Mouse (Mus musculus): ENCODE measurements at regions not wholly inside any gene's neighbourhood (a gene's known extent, or its start where the extent isn't known, plus 50 kb on each side); places are given as distances from the start of the nearest gene placed in this dataset.

GRCm38 (mm10) chr7:68667790-68668732 is 81.0 kb downstream of the Arrdc4 start:
- no peaks in the 10 kb centered on the region for H3K4me1 ChIP-seq (ENCODE audit: control insufficient read depth in 2 of 2, insufficient read depth in 2 of 2, low read length in 2 of 2, poor library complexity in 1 of 2)
- H3K9ac ChIP-seq (ENCODE audit: insufficient read depth, low read depth, low read length, poor library complexity, severe bottlenecking): no peak overlapping the region
- in situ Hi-C loops (cut with MboI; ENCODE audit: low sequenced_read_pairs in 2 of 2, unreplicated experiment in 2 of 2): no loop called here
- TF ChIP-seq ZC3H11A (IDR thresholded peaks at IDR 0.05; ENCODE audit: borderline replicate concordance, low read depth, low read length): no peak
- TF ChIP-seq CHD2 (IDR thresholded peaks at IDR 0.05; ENCODE audit: low read depth, low read length): no peak
- TF ChIP-seq HCFC1 (IDR thresholded peaks at IDR 0.05; ENCODE audit: borderline replicate concordance, insufficient read depth, low read length): no peak
- no peak for TF ChIP-seq MAFK (IDR thresholded peaks at IDR 0.05; ENCODE audit: insufficient read depth, low read depth, low read length)
- TF ChIP-seq ZNF384 (IDR thresholded peaks at IDR 0.05; ENCODE audit: low read depth, low read length): no peak
- no peaks in the 10 kb centered on the region for H3K9me3 ChIP-seq (ENCODE audit: control insufficient read depth, insufficient read depth, low read depth, low read length)
- H3K4me3 ChIP-seq (ENCODE audit: insufficient read depth in 1 of 2, low read depth in 1 of 2, low read length in 2 of 2, poor library complexity in 1 of 2, severe bottlenecking in 1 of 2): no peak overlapping the region
- no peak overlapping the region for H3K27ac ChIP-seq (ENCODE audit: insufficient read depth, low read depth, low read length, poor library complexity, severe bottlenecking)
- DNase-seq (ENCODE audit: low read depth, low spot score): no peak
- H3K36me3 ChIP-seq (ENCODE audit: control insufficient read depth, insufficient read depth, low read length, poor library complexity, severe bottlenecking): no peaks in the 10 kb centered on the region

GRCm38 (mm10) chr7:68667215-68667614 is 81.8 kb downstream of the Arrdc4 start:
- TF ChIP-seq HCFC1 (IDR thresholded peaks at IDR 0.05; ENCODE audit: borderline replicate concordance, insufficient read depth, low read length) (no peak), MAFK (IDR thresholded peaks at IDR 0.05; ENCODE audit: insufficient read depth, low read depth, low read length) (no peak), CHD2 (IDR thresholded peaks at IDR 0.05; ENCODE audit: low read depth, low read length) (no peak), ZC3H11A (IDR thresholded peaks at IDR 0.05; ENCODE audit: borderline replicate concordance, low read depth, low read length) (no peak), ZNF384 (IDR thresholded peaks at IDR 0.05; ENCODE audit: low read depth, low read length) (no peak)
- no peaks in the 10 kb centered on the region for H3K36me3 ChIP-seq (ENCODE audit: control insufficient read depth, insufficient read depth, low read length, poor library complexity, severe bottlenecking)
- in situ Hi-C loops (cut with MboI; ENCODE audit: low sequenced_read_pairs in 2 of 2, unreplicated experiment in 2 of 2): no loop called here
- no peak overlapping the region for H3K27ac ChIP-seq (ENCODE audit: insufficient read depth, low read depth, low read length, poor library complexity, severe bottlenecking)
- H3K4me3 ChIP-seq (ENCODE audit: insufficient read depth in 1 of 2, low read depth in 1 of 2, low read length in 2 of 2, poor library complexity in 1 of 2, severe bottlenecking in 1 of 2): no peak overlapping the region
- no peaks in the 10 kb centered on the region for H3K4me1 ChIP-seq (ENCODE audit: control insufficient read depth in 2 of 2, insufficient read depth in 2 of 2, low read length in 2 of 2, poor library complexity in 1 of 2)
- peak; percentile 17 for DNase-seq (ENCODE audit: low read depth, low spot score)
- H3K9me3 ChIP-seq (ENCODE audit: control insufficient read depth, insufficient read depth, low read depth, low read length): no peaks in the 10 kb centered on the region
- no peak overlapping the region for H3K9ac ChIP-seq (ENCODE audit: insufficient read depth, low read depth, low read length, poor library complexity, severe bottlenecking)

- Histone ChIP-seq H3K9ac (ENCODE audit: insufficient read depth, low read depth, low read length, poor library complexity, severe bottlenecking) (no peak overlapping the region), H3K36me3 (ENCODE audit: control insufficient read depth, insufficient read depth, low read length, poor library complexity, severe bottlenecking) (no peaks in the 10 kb centered on the region), H3K4me3 (ENCODE audit: insufficient read depth in 1 of 2, low read depth in 1 of 2, low read length in 2 of 2, poor library complexity in 1 of 2, severe bottlenecking in 1 of 2) (no peak overlapping the region), H3K27ac (ENCODE audit: insufficient read depth, low read depth, low read length, poor library complexity, severe bottlenecking) (no peak overlapping the region), H3K9me3 (ENCODE audit: control insufficient read depth, insufficient read depth, low read depth, low read length) (no peaks in the 10 kb centered on the region), H3K4me1 (ENCODE audit: control insufficient read depth in 2 of 2, insufficient read depth in 2 of 2, low read length in 2 of 2, poor library complexity in 1 of 2) (no peaks in the 10 kb centered on the region)
- no peak for DNase-seq (ENCODE audit: low read depth, low spot score)
- no peak for TF ChIP-seq CHD2 (IDR thresholded peaks at IDR 0.05; ENCODE audit: low read depth, low read length)
- TF ChIP-seq ZC3H11A (IDR thresholded peaks at IDR 0.05; ENCODE audit: borderline replicate concordance, low read depth, low read length): no peak
- TF ChIP-seq ZNF384 (IDR thresholded peaks at IDR 0.05; ENCODE audit: low read depth, low read length): no peak
- TF ChIP-seq HCFC1 (IDR thresholded peaks at IDR 0.05; ENCODE audit: borderline replicate concordance, insufficient read depth, low read length): no peak
- no peak for TF ChIP-seq MAFK (IDR thresholded peaks at IDR 0.05; ENCODE audit: insufficient read depth, low read depth, low read length)
- in situ Hi-C loops (cut with MboI; ENCODE audit: low sequenced_read_pairs in 2 of 2, unreplicated experiment in 2 of 2): no loop called here
Observed at GRCm38 (mm10) chr7:68656354-68656753, 92.7 kb downstream of the Arrdc4 start.

GRCm38 (mm10) chr7:68653534-68653933 is 95.5 kb downstream of the Arrdc4 start:
- DNase-seq (ENCODE audit: low read depth, low spot score): no peak
- Histone ChIP-seq H3K9ac (ENCODE audit: insufficient read depth, low read depth, low read length, poor library complexity, severe bottlenecking) (no peak overlapping the region), H3K27ac (ENCODE audit: insufficient read depth, low read depth, low read length, poor library complexity, severe bottlenecking) (no peak overlapping the region), H3K36me3 (ENCODE audit: control insufficient read depth, insufficient read depth, low read length, poor library complexity, severe bottlenecking) (no peaks in the 10 kb centered on the region), H3K4me3 (ENCODE audit: insufficient read depth in 1 of 2, low read depth in 1 of 2, low read length in 2 of 2, poor library complexity in 1 of 2, severe bottlenecking in 1 of 2) (no peak overlapping the region), H3K9me3 (ENCODE audit: control insufficient read depth, insufficient read depth, low read depth, low read length) (no peaks in the 10 kb centered on the region), H3K4me1 (ENCODE audit: control insufficient read depth in 2 of 2, insufficient read depth in 2 of 2, low read length in 2 of 2, poor library complexity in 1 of 2) (no peaks in the 10 kb centered on the region)
- in situ Hi-C loops (cut with MboI; ENCODE audit: low sequenced_read_pairs in 2 of 2, unreplicated experiment in 2 of 2): no loop called here
- no peak for TF ChIP-seq ZC3H11A (IDR thresholded peaks at IDR 0.05; ENCODE audit: borderline replicate concordance, low read depth, low read length)
- no peak for TF ChIP-seq CHD2 (IDR thresholded peaks at IDR 0.05; ENCODE audit: low read depth, low read length)
- no peak for TF ChIP-seq MAFK (IDR thresholded peaks at IDR 0.05; ENCODE audit: insufficient read depth, low read depth, low read length)
- no peak for TF ChIP-seq ZNF384 (IDR thresholded peaks at IDR 0.05; ENCODE audit: low read depth, low read length)
- no peak for TF ChIP-seq HCFC1 (IDR thresholded peaks at IDR 0.05; ENCODE audit: borderline replicate concordance, insufficient read depth, low read length)

All from ES-E14 (cell line).